Mouse (Mus musculus): ENCODE data around the gene Hvcn1.
A peak's percentile ranks its signal among the peaks of the same experiment; 100 is the strongest.

Hvcn1 gene

GRCm38 (mm10) chr5:122233695-122234094 lies 27.1 kb downstream of the Hvcn1 start:
- TF ChIP-seq CTCF (conservative IDR thresholded peaks at IDR 0.05; ENCODE audit: low read length): no peak
- TF ChIP-seq POU5F1 (IDR thresholded peaks at IDR 0.05; ENCODE audit: borderline replicate concordance, low read length): no peak
- no peak for TF ChIP-seq NANOG (IDR thresholded peaks at IDR 0.05; ENCODE audit: borderline replicate concordance, low read length)
- no peaks in the 10 kb centered on the region for H3K9me3 ChIP-seq (ENCODE audit: low read length)
- peaks cover 46% of the 10 kb centered on the region for H3K36me3 ChIP-seq (ENCODE audit: insufficient read depth, low read length)
- peaks cover 54% of the 10 kb centered on the region for H3K4me1 ChIP-seq (replicated peaks; ENCODE audit: low read depth, low read length)
- H3K4me3 ChIP-seq (replicated peaks; ENCODE audit: low read length): peak overlapping the region; percentile 54
- H3K27me3 ChIP-seq (ENCODE audit: insufficient read depth, low read length): no peaks in the 10 kb centered on the region

- Histone ChIP-seq H3K36me3 (ENCODE audit: insufficient read depth, low read length) (peaks cover 53% of the 10 kb centered on the region), H3K27me3 (ENCODE audit: insufficient read depth, low read length) (no peaks in the 10 kb centered on the region), H3K4me3 (replicated peaks; ENCODE audit: low read length) (no peak overlapping the region), H3K9me3 (ENCODE audit: low read length) (no peaks in the 10 kb centered on the region), H3K4me1 (replicated peaks; ENCODE audit: low read depth, low read length) (peaks cover 57% of the 10 kb centered on the region)
- TF ChIP-seq CTCF (conservative IDR thresholded peaks at IDR 0.05; ENCODE audit: low read length) (no peak), POU5F1 (IDR thresholded peaks at IDR 0.05; ENCODE audit: borderline replicate concordance, low read length) (no peak), NANOG (IDR thresholded peaks at IDR 0.05; ENCODE audit: borderline replicate concordance, low read length) (no peak)
These were observed 28.0 kb downstream of the Hvcn1 start for GRCm38 (mm10) chr5:122234319-122235195.

GRCm38 (mm10) chr5:122235196-122235836 lies 28.7 kb downstream of the Hvcn1 start:
- Histone ChIP-seq H3K36me3 (ENCODE audit: insufficient read depth, low read length) (peaks cover 53% of the 10 kb centered on the region), H3K4me3 (replicated peaks; ENCODE audit: low read length) (no peak overlapping the region), H3K4me1 (replicated peaks; ENCODE audit: low read depth, low read length) (peaks cover 62% of the 10 kb centered on the region), H3K9me3 (ENCODE audit: low read length) (no peaks in the 10 kb centered on the region), H3K27me3 (ENCODE audit: insufficient read depth, low read length) (no peaks in the 10 kb centered on the region)
- TF ChIP-seq NANOG (IDR thresholded peaks at IDR 0.05; ENCODE audit: borderline replicate concordance, low read length) (no peak), POU5F1 (IDR thresholded peaks at IDR 0.05; ENCODE audit: borderline replicate concordance, low read length) (no peak), CTCF (conservative IDR thresholded peaks at IDR 0.05; ENCODE audit: low read length) (no peak)

GRCm38 (mm10) chr5:122237200-122237599 lies 30.6 kb downstream of the Hvcn1 start:
- no peak for TF ChIP-seq NANOG (IDR thresholded peaks at IDR 0.05; ENCODE audit: borderline replicate concordance, low read length)
- no peak for TF ChIP-seq CTCF (conservative IDR thresholded peaks at IDR 0.05; ENCODE audit: low read length)
- peaks cover 71% of the 10 kb centered on the region for H3K36me3 ChIP-seq (ENCODE audit: insufficient read depth, low read length)

GRCm38 (mm10) chr5:122239618-122240017 lies 33.0 kb downstream of the Hvcn1 start:
- TF ChIP-seq POU5F1 (IDR thresholded peaks at IDR 0.05; ENCODE audit: borderline replicate concordance, low read length) (no peak), CTCF (conservative IDR thresholded peaks at IDR 0.05; ENCODE audit: low read length) (no peak), NANOG (IDR thresholded peaks at IDR 0.05; ENCODE audit: borderline replicate concordance, low read length) (no peak)
- H3K4me3 ChIP-seq (replicated peaks; ENCODE audit: low read length): no peak overlapping the region
- H3K4me1 ChIP-seq (replicated peaks; ENCODE audit: low read depth, low read length): peaks cover 55% of the 10 kb centered on the region
- peaks cover 71% of the 10 kb centered on the region for H3K36me3 ChIP-seq (ENCODE audit: insufficient read depth, low read length)
- no peaks in the 10 kb centered on the region for H3K27me3 ChIP-seq (ENCODE audit: insufficient read depth, low read length)
- H3K9me3 ChIP-seq (ENCODE audit: low read length): no peaks in the 10 kb centered on the region

More at GRCm38 (mm10) chr5:122237200-122237599, 30.6 kb downstream of the Hvcn1 start:
- H3K4me1 ChIP-seq (replicated peaks; ENCODE audit: low read depth, low read length): peaks cover 74% of the 10 kb centered on the region
- no peaks in the 10 kb centered on the region for H3K27me3 ChIP-seq (ENCODE audit: insufficient read depth, low read length)
- H3K4me3 ChIP-seq (replicated peaks; ENCODE audit: low read length): no peak overlapping the region
- H3K9me3 ChIP-seq (ENCODE audit: low read length): no peaks in the 10 kb centered on the region

GRCm38 (mm10) chr5:122240521-122240920 lies 33.9 kb downstream of the Hvcn1 start:
- TF ChIP-seq POU5F1 (IDR thresholded peaks at IDR 0.05; ENCODE audit: borderline replicate concordance, low read length) (no peak), CTCF (conservative IDR thresholded peaks at IDR 0.05; ENCODE audit: low read length) (no peak), NANOG (IDR thresholded peaks at IDR 0.05; ENCODE audit: borderline replicate concordance, low read length) (no peak)
- H3K36me3 ChIP-seq (ENCODE audit: insufficient read depth, low read length): peaks cover 68% of the 10 kb centered on the region
- no peak overlapping the region; the same call in 1 of the 2 replicates for H3K4me3 ChIP-seq (replicated peaks; ENCODE audit: low read length)
- no peaks in the 10 kb centered on the region for H3K27me3 ChIP-seq (ENCODE audit: insufficient read depth, low read length)
- peaks cover 48% of the 10 kb centered on the region for H3K4me1 ChIP-seq (replicated peaks; ENCODE audit: low read depth, low read length)
- H3K9me3 ChIP-seq (ENCODE audit: low read length): no peaks in the 10 kb centered on the region

GRCm38 (mm10) chr5:122240989-122241388 lies 34.4 kb downstream of the Hvcn1 start:
- H3K4me3 ChIP-seq (replicated peaks; ENCODE audit: low read length): no peak overlapping the region
- peaks cover 68% of the 10 kb centered on the region for H3K36me3 ChIP-seq (ENCODE audit: insufficient read depth, low read length)
- H3K27me3 ChIP-seq (ENCODE audit: insufficient read depth, low read length): no peaks in the 10 kb centered on the region
- no peaks in the 10 kb centered on the region for H3K9me3 ChIP-seq (ENCODE audit: low read length)
- H3K4me1 ChIP-seq (replicated peaks; ENCODE audit: low read depth, low read length): peaks cover 43% of the 10 kb centered on the region
- TF ChIP-seq CTCF (conservative IDR thresholded peaks at IDR 0.05; ENCODE audit: low read length) (no peak), NANOG (IDR thresholded peaks at IDR 0.05; ENCODE audit: borderline replicate concordance, low read length) (no peak), POU5F1 (IDR thresholded peaks at IDR 0.05; ENCODE audit: borderline replicate concordance, low read length) (no peak)

- Histone ChIP-seq H3K36me3 (ENCODE audit: insufficient read depth, low read length) (peaks cover 71% of the 10 kb centered on the region), H3K9me3 (ENCODE audit: low read length) (no peaks in the 10 kb centered on the region), H3K4me1 (replicated peaks; ENCODE audit: low read depth, low read length) (peaks cover 33% of the 10 kb centered on the region), H3K4me3 (replicated peaks; ENCODE audit: low read length) (no peak overlapping the region), H3K27me3 (ENCODE audit: insufficient read depth, low read length) (no peaks in the 10 kb centered on the region)
- TF ChIP-seq NANOG (IDR thresholded peaks at IDR 0.05; ENCODE audit: borderline replicate concordance, low read length): no peak
- no peak for TF ChIP-seq POU5F1 (IDR thresholded peaks at IDR 0.05; ENCODE audit: borderline replicate concordance, low read length)
- TF ChIP-seq CTCF (conservative IDR thresholded peaks at IDR 0.05; ENCODE audit: low read length): no peak
These were observed 36.0 kb downstream of the Hvcn1 start for GRCm38 (mm10) chr5:122242521-122243123.
